Mouse (Mus musculus): ENCODE results near the gene Pdss1.
"Not testable (repeated sequence)": the region's sequence is repeated elsewhere in the genome, so short reads cannot be mapped to it uniquely, and the experiment has no call there.

- not testable (repeated sequence) for TF ChIP-seq CTCF (IDR thresholded peaks at IDR 0.05; ENCODE audit: low read depth); EP300 (optimal IDR thresholded peaks at IDR 0.05)
Measured at GRCm38 (mm10) chr2:22880726-22881125, 14.6 kb upstream of the Pdss1 start.

Measured in stomach, postnatal 0 days (tissue).